ENCODE assay signal across 10 mouse cellular contexts in the genomic region with DNA sequence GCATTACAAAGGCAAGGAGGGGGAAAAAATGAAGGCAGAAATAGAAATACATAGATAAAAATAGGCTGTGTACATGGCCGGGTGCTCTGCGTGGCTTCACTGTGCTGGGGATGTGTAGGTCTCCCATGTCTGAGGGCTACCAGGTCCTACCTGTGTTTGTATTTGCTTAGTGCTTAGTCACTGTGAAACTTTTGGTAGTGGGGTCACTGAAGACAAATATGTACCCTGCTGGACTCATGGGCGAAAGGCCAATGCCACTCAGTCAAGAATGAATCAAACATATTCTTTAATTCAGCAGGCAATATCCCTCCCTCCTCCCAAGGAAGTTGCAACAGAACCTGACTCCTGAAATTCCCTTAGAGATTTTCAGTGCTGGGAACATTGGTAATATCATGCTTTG.
"Had no signal": no experiment of that assay in that cellular context is flagged by ENCODE, and none has a peak within 500 bp of the region (broad histone marks: within the 10 kb centered on the region; RNA-seq: fewer than 3 reads in every experiment).

No protein-coding gene starts in this region.

- H3K27ac ChIP-seq: hindbrain, postnatal 0 days; limb, embryonic 15.5 days; lung, embryonic 15.5 days; midbrain, embryonic 13.5 days had no signal

- H3K9me3 ChIP-seq: limb, embryonic 15.5 days; lung, embryonic 15.5 days; midbrain, embryonic 13.5 days had no signal

- H3K9ac ChIP-seq: limb, embryonic 15.5 days; lung, embryonic 15.5 days; midbrain, embryonic 13.5 days had no signal

- H3K4me3 ChIP-seq: limb, embryonic 15.5 days; lung, embryonic 15.5 days; midbrain, embryonic 13.5 days had no signal

- H3K4me1 ChIP-seq: limb, embryonic 15.5 days; midbrain, embryonic 13.5 days had no signal

- H3K27me3 ChIP-seq: limb, embryonic 15.5 days; lung, embryonic 15.5 days; midbrain, embryonic 13.5 days had no signal

- H3K4me2 ChIP-seq: limb, embryonic 15.5 days; lung, embryonic 15.5 days; midbrain, embryonic 13.5 days had no signal

- H3K36me3 ChIP-seq: limb, embryonic 15.5 days; lung, embryonic 15.5 days; midbrain, embryonic 13.5 days had no signal

- DNase-seq: kidney, adult 11 months; kidney, postnatal 10 days; left cerebral cortex, postnatal 4 days; right cerebral cortex, postnatal 14 days; thymus, adult 18-20 months; thymus, postnatal 25 days had no signal

- ATAC-seq: hindbrain, postnatal 0 days; midbrain, embryonic 13.5 days had no signal
